Mouse (Mus musculus) liver (tissue): ENCODE measurements around the gene Stk39.

Experiments
- DNase-seq: peaks from one replicate; pipeline ENCODE4 v3.0.0-alpha.2; 2020; ENCODE audit warnings: mixed read lengths

Stk39 gene

DNA sequence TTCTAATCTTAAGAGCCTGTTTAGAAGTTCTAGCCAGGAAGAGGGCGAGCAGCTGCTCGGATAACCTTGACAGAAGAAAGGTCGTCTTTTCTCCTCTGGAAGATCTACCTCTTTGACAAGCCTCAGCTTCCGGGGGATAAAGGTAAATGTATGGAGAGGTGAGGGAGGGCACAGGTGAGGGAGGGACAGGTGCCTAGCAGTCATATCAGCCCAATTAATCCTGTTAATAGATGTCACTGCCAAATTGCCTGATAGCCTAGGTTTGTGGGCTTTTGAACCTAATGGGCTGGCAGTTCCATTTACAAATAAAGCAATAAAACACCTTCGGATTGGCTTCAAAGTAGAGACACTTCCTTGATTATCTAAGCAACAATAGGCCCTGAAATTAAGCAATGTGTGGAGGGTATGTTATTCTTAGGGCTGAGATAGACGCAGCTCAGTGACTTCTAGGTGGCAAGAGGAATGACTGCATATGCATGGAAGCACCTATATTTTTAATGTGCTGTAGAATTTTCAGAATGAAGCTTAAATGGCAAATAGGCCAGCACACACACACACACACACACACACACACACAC, 14.5 kb downstream of the Stk39 start:
- DNase-seq = no peak

DNA sequence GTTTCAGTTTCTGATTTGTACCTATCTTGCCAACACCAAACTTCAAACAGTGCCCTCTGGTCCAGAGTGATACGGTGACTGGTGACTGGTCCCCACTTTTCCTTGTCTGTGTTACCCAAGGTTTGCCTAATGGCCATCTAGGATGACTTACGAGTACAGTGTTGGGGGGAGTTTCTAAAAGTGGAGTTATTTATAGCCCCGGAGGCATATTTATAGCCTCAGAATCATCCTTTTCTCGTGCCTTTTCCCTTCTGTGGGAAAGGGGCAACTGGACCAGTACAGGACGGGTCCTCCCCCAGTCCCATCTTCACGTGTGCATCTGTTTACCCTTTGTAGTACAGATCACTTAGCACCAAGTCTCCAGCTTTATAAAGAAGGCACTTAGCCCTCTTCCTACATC, 15.2 kb downstream of the Stk39 start:
- DNase-seq = no peak

GRCm38 (mm10) chr2:68452379-68452778, 19.7 kb downstream of the Stk39 start:
- no peak for DNase-seq

GRCm38 (mm10) chr2:68448035-68448434, 24.0 kb downstream of the Stk39 start:
- DNase-seq = no peak

- no peak for DNase-seq
Observed at GRCm38 (mm10) chr2:68443141-68443540, 28.9 kb downstream of the Stk39 start.

- no peak for DNase-seq
Observed at GRCm38 (mm10) chr2:68442113-68442717, 29.9 kb downstream of the Stk39 start.

- no peak for DNase-seq
Observed at GRCm38 (mm10) chr2:68439614-68440013, 32.5 kb downstream of the Stk39 start.

- DNase-seq = no peak
Observed at GRCm38 (mm10) chr2:68437920-68438319, 34.1 kb downstream of the Stk39 start.

DNA sequence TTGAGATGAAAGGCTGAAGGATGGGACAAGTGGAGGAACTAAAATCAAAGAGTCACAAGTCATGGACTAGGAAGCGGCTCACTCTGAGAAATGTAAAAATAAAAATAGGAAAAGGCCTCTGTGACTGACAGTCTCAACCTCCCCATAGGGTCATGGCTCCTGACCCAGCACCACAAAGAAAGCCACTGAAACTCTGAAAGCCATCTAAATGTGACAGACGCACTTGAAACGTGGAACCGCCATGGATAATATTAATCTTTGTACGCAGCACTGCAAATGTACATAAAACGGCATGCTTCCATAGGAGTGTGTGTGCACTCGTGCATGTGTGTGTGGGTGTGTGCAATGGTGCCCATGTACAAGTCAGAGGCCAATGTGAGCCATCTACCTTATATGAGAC, 34.9 kb downstream of the Stk39 start:
- DNase-seq = no peak

DNA sequence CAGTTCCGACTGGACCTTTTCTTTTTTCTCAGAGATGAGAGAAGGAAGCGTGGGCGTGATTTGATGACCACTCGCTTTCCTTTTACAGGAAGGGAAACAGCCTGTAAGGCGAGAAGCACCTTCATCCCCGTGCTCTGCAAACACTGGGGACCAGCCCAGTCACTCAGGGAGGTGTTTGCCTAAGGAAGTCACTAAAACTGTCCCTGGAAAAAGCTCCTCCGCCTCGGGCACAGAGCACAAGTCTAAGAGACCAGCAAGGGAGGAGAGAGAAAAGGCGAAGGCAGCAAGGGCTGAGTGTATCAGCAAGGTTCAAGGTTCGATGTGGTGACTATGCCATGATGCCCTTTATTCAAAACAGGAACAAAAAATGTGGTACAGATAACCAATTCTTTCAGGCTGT, 35.8 kb downstream of the Stk39 start:
- DNase-seq = no peak

DNA sequence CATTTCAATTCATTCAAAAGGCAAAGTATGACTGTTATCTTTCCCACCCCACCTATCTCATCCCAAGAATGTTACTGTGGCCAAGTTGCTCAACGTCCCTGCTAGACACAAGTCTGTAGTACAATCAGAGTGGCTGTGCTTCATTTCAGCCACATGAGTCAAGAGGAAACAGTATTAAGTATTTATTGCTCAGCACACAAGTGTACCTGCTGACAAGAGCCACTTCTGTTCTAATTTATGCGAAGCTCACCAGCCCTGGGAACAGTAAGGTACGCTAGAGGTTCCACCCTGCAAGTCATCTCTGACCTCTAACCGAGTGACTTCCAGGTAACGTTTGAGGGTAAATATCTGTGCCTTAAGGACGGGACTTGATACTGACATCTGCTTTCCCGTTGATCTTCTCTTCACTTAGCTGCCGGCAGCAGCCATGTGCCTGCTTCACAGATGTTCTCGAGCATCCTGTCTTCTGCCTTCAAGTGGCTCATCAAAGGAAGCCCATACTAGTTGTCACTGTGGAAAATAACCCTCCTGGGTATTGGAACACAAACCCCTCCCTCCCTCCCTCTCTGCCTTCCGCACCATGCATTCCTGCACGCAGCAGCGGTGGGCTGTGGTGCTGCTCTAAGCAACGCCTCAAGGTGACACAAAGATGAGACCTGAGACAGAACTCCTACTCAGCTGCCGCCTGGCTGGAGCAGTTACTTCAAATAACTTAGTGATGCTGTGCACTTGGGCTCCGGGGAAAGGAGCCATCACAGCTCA, 36.4 kb downstream of the Stk39 start:
- no peak for DNase-seq

GRCm38 (mm10) chr2:68434997-68435396, 37.1 kb downstream of the Stk39 start:
- DNase-seq = no peak

GRCm38 (mm10) chr2:68434576-68434975, 37.5 kb downstream of the Stk39 start:
- DNase-seq = no peak

- DNase-seq = no peak
Observed at GRCm38 (mm10) chr2:68433736-68434312, 38.2 kb downstream of the Stk39 start.

DNA sequence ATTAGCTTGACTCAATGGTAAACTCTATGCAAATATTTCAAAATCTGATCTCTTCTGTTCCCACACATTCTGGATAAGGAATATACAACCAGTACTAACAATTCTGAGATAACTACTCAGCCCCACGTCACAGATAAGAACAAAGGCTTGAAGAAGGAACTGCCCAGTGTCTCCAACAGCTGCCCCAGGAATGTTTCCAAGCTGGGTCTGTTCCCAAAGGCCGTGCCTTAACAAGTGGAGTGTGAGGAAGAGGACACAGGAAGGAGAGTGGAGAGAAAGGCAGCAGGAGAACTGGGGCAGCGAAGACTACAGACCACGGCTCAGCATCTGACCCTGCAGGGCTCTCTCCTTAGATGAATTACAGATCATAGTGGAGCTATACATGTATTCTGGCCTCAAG, 39.2 kb downstream of the Stk39 start:
- no peak for DNase-seq

DNA sequence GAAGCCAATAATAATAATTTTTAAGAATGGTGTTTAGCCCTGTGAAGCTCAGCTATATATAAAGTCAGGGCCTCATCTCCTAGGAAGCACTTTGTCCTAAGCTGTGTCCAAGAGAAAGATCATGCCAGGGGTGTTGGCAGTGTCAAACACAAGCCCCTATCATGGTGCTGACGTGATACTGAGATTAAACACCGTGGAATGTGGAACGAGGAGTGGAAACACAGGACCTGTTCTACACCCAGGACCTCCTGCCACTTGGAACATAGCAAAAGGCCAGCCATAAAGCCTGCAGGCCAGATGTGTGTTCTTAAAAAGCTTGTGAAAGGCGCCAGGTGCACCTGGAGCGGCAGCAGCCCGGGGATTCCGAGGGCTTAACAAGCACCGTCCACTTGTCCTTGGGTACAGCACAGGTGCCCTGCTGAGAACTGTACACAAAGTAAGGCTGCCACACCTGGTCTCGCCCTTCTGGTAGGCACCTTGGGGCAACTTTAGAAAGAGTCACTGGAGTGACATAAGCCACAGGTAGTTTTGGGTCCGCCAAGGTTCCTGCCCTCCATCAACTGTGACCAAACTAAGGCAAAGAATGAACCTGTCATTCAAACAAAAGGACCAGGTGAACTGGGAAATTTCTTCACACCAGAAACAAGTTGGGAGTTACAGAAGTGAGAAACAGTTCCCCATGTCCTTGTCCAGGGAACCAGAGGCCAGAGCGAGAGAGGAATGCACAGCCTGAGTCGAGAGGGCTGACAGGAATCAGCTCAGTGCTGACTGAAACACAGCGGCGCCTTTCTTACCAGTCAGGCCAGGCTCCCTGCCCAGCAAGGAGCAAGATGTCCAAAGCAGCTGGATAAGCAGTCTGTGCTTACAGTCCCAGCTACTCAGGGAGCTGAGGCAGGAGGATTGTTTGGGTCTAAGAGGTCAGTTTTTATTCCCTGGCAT, 40.8 kb downstream of the Stk39 start:
- DNase-seq = no peak

DNA sequence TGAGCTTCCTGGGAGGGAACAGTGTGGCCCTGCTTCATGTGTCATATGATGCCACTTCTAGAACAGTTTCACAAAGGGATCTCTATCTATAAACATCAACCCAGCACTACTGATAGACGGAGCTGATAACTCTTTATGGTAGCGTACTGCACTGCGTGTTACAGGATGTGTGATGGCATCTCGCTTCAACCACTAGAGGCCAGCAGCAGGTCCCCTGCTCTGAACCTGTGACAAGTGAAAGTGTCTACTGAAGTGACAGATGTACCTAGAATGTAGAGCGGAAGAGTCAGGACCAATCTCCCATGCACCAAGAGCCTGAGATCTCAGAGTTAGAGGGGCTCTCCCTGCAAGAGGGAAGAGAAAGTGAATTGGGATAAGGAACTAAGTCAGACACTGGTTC, 41.6 kb downstream of the Stk39 start:
- no peak for DNase-seq

GRCm38 (mm10) chr2:68429436-68429835, 42.6 kb downstream of the Stk39 start:
- no peak for DNase-seq

DNA sequence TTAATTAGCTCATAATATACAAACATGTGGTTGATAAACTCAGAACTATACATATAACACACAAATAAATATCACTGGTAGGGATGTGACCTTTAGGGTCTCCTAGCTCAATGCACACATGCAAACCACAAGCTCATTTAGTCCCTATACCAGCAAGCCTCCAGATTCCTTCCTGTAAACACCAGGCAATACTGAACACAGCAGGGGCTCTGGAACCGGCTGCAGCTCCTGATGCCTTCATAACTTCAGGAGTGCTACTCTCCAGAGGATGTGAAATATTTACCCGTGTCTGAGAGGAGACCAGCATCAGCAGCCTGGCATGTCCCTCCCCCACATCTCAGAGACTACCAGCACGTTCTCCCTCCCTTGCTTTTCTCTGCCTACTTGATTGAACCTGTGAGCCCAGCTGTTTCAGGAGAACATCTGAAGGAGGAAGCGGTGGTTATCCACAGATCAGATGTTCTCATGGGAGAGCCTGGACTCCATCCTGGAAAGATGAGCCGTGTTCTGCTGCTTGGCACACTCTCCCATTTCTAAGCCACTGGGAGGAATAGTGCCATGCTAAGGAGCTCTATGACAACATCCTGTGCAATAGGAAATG, 45.0 kb downstream of the Stk39 start:
- DNase-seq = no peak

GRCm38 (mm10) chr2:68426074-68426473, 46.0 kb downstream of the Stk39 start:
- DNase-seq = peak; percentile 65

DNA sequence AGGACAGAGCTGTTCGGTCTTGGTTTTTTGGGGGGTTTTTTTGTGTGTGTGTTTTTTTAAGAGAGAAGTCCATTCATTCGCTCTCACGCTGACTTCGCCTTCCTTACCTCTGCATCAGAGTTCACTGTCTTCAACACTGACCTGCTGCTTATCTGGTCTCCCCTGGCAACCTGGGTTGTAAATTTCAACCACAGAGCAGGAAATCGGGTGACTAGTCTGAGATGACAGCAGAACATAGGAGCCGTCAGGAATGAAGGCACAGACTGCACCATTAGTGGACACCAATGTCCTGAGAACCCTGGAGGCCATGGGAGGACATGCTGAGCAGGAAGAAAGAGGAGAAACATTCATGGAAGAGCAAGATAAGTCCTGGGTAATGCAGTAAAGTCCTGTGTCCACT, 51.1 kb downstream of the Stk39 start:
- DNase-seq = no peak

DNA sequence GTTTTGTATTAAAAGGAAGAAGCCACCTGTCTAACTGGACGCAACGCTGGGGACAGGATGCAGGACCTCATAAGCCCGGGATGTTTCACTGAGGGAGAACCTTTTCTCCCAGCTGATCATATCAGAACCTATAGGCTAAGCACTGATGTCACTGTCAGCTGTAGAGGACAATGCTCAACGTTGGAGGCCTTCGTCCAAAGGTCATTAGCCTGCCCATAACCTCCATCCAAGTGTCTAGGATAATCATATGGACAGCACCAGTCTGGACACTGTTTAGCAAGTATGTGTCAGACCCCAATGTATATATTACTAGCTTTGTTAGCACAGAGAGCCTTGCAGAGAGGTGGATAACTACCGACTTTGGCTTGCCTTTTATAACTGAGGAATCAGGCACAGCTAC, 51.8 kb downstream of the Stk39 start:
- DNase-seq = no peak
